Mouse (Mus musculus): ENCODE measurements around the gene Hist1h3h. TPM values are rescaled to one million over a fixed set of nuclear protein-coding genes. Genes with fewer than 3 reads are reported as not detected.
A peak's percentile ranks its signal among the peaks of the same experiment; 100 is the strongest.

The Hist1h3h gene
- polyA plus RNA-seq, 1 experiment from 2014 or later: 22.6 TPM

DNA sequence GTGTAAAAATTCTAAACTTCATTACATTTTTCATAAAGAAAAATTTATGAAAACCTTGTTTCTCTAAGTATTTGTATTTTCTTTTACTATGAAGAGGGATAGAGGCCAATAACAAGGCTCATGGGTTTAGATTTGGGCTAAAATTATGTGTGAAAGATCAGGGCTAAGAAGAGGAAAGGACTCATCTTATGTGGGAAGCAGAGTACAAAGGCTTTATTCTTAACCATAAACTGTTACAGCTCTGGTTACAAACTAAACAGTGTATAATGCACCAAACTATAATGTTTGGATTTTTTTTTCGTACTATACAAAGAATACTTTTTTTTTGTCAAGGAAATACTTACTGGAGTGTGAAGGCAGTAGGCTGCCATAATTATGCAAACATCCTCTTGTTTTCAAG, 38.2 kb downstream of the Hist1h3h start:
- Histone ChIP-seq H3K4me2 (replicated peaks) (peak overlapping the region; percentile 41; the same call in 1 of the 2 replicates), H3K27me3 (no peaks in the 10 kb centered on the region), H3K27ac (no peak overlapping the region), H3K36me3 (no peaks in the 10 kb centered on the region), H3K9ac (no peak overlapping the region), H3K9me3 (no peaks in the 10 kb centered on the region), H3K4me3 (no peak overlapping the region), H3K4me1 (peaks cover 18% of the 10 kb centered on the region)
- ATAC-seq (ENCODE audit: low FRiP score, low read depth): no peak
- WGBS: 77% methylated on average over 1 of the region's 1 CpGs

Small RNA genes within 50 kb of the gene (microRNA-seq; reads per million reads assigned to microRNA genes)
- gene Gm44357 (not detected), gene Gm44367 (not detected), gene Gm44454 (not detected)

Other genes with a start within 250 kb of the Hist1h3h start
- gene Nkapl, start 249.2 kb upstream of the Hist1h3h start, polyA plus RNA-seq (2015; fragmentation: Nextera tagmentation; extraction: Ambion mirVana): 2.9 and 3.1 TPM in 2 replicates
- 4.0 and 4.9 TPM in 2 replicates for gene Zkscan4, start 238.8 kb upstream of the Hist1h3h start, polyA plus RNA-seq (2015; fragmentation: Nextera tagmentation; extraction: Ambion mirVana)
- gene Gm10065, start 238.2 kb upstream of the Hist1h3h start, polyA plus RNA-seq (2015; fragmentation: Nextera tagmentation; extraction: Ambion mirVana): not detected in 2 replicates
- 0.14 and 0.49 TPM in 2 replicates for gene AK157302, start 222.4 kb upstream of the Hist1h3h start, polyA plus RNA-seq (2015; fragmentation: Nextera tagmentation; extraction: Ambion mirVana)
- gene Gm11273, start 216.2 kb upstream of the Hist1h3h start, polyA plus RNA-seq (2015; fragmentation: Nextera tagmentation; extraction: Ambion mirVana): 6.4 and 6.9 TPM in 2 replicates
- gene Zkscan8, start 186.5 kb upstream of the Hist1h3h start, polyA plus RNA-seq (2015; fragmentation: Nextera tagmentation; extraction: Ambion mirVana): 7.0 and 8.2 TPM in 2 replicates
- gene Olfr1366, start 174.9 kb upstream of the Hist1h3h start, polyA plus RNA-seq (2015; fragmentation: Nextera tagmentation; extraction: Ambion mirVana): 0.10 and 0.15 TPM in 2 replicates
- gene Olfr1535, start 157.8 kb upstream of the Hist1h3h start, polyA plus RNA-seq (2015; fragmentation: Nextera tagmentation; extraction: Ambion mirVana): 0.05 TPM in 1 of 2 replicates, not detected in the other
- not detected in 2 replicates for gene Olfr1364, start 135.9 kb upstream of the Hist1h3h start, polyA plus RNA-seq (2015; fragmentation: Nextera tagmentation; extraction: Ambion mirVana)
- not detected in 2 replicates for gene Olfr1362, start 103.6 kb upstream of the Hist1h3h start, polyA plus RNA-seq (2015; fragmentation: Nextera tagmentation; extraction: Ambion mirVana)
- not detected in 2 replicates for gene Olfr11, start 75.1 kb upstream of the Hist1h3h start, polyA plus RNA-seq (2015; fragmentation: Nextera tagmentation; extraction: Ambion mirVana)
- gene Olfr1361, start 54.3 kb upstream of the Hist1h3h start, polyA plus RNA-seq (2015; fragmentation: Nextera tagmentation; extraction: Ambion mirVana): not detected in 2 replicates
- gene Olfr1360, start 40.3 kb upstream of the Hist1h3h start, polyA plus RNA-seq (2015; fragmentation: Nextera tagmentation; extraction: Ambion mirVana): not detected in 2 replicates
- gene Olfr1359, start 19.5 kb upstream of the Hist1h3h start, polyA plus RNA-seq (2015; fragmentation: Nextera tagmentation; extraction: Ambion mirVana): not detected in 2 replicates
- gene Hist1h2bl, start 1.5 kb upstream of the Hist1h3h start, polyA plus RNA-seq (2015; fragmentation: Nextera tagmentation; extraction: Ambion mirVana): 3.3 and 3.4 TPM in 2 replicates
- 34.6 and 46.9 TPM in 2 replicates for gene Hist1h2ai, start 1.2 kb upstream of the Hist1h3h start, polyA plus RNA-seq (2015; fragmentation: Nextera tagmentation; extraction: Ambion mirVana)
- gene Hist1h2bm, start 4.4 kb downstream of the Hist1h3h start, polyA plus RNA-seq (2015; fragmentation: Nextera tagmentation; extraction: Ambion mirVana): 6.1 and 7.8 TPM in 2 replicates
- 1.2 and 1.3 TPM in 2 replicates for gene Hist1h4j, start 17.4 kb downstream of the Hist1h3h start, polyA plus RNA-seq (2015; fragmentation: Nextera tagmentation; extraction: Ambion mirVana)
- gene Hist1h4k, start 32.8 kb downstream of the Hist1h3h start, polyA plus RNA-seq (2015; fragmentation: Nextera tagmentation; extraction: Ambion mirVana): 4.0 and 8.4 TPM in 2 replicates
- 39.8 and 57.2 TPM in 2 replicates for gene Hist1h2ak, start 36.2 kb downstream of the Hist1h3h start, polyA plus RNA-seq (2015; fragmentation: Nextera tagmentation; extraction: Ambion mirVana)
- 4.4 and 5.9 TPM in 2 replicates for gene Hist1h2bn, start 36.5 kb downstream of the Hist1h3h start, polyA plus RNA-seq (2015; fragmentation: Nextera tagmentation; extraction: Ambion mirVana)
- 25.1 TPM in 2 replicates for gene Hist1h1b, start 63.0 kb downstream of the Hist1h3h start, polyA plus RNA-seq (2015; fragmentation: Nextera tagmentation; extraction: Ambion mirVana)
- gene Hist1h3i, start 65.7 kb downstream of the Hist1h3h start, polyA plus RNA-seq (2015; fragmentation: Nextera tagmentation; extraction: Ambion mirVana): 133 and 146 TPM in 2 replicates
- 6.8 and 17.0 TPM in 2 replicates for gene Hist1h2an, start 69.6 kb downstream of the Hist1h3h start, polyA plus RNA-seq (2015; fragmentation: Nextera tagmentation; extraction: Ambion mirVana)
- gene Hist1h2bp, start 69.8 kb downstream of the Hist1h3h start, polyA plus RNA-seq (2015; fragmentation: Nextera tagmentation; extraction: Ambion mirVana): 3.3 TPM in 2 replicates
- gene Hist1h2bq, start 92.5 kb downstream of the Hist1h3h start, polyA plus RNA-seq (2015; fragmentation: Nextera tagmentation; extraction: Ambion mirVana): 33.2 and 35.5 TPM in 2 replicates
- not detected in 2 replicates for gene Hist1h2ao, start 92.8 kb downstream of the Hist1h3h start, polyA plus RNA-seq (2015; fragmentation: Nextera tagmentation; extraction: Ambion mirVana)
- gene Hist1h4m, start 94.1 kb downstream of the Hist1h3h start, polyA plus RNA-seq (2015; fragmentation: Nextera tagmentation; extraction: Ambion mirVana): not detected in 2 replicates
- gene Hist1h4n, start 114.5 kb downstream of the Hist1h3h start, polyA plus RNA-seq (2015; fragmentation: Nextera tagmentation; extraction: Ambion mirVana): 20.5 and 21.8 TPM in 2 replicates
- gene Hist1h2ap, start 115.8 kb downstream of the Hist1h3h start, polyA plus RNA-seq (2015; fragmentation: Nextera tagmentation; extraction: Ambion mirVana): 3,649 and 3,737 TPM in 2 replicates
- gene Hist1h2br, start 116.1 kb downstream of the Hist1h3h start, polyA plus RNA-seq (2015; fragmentation: Nextera tagmentation; extraction: Ambion mirVana): 34.8 and 36.3 TPM in 2 replicates
- gene Zfp184, start 227.4 kb downstream of the Hist1h3h start, polyA plus RNA-seq (2015; fragmentation: Nextera tagmentation; extraction: Ambion mirVana): 18.3 and 20.2 TPM in 2 replicates